Mouse (Mus musculus) embryonic facial prominence, embryonic 10.5 days (tissue): ENCODE results near the gene Gcnt7. TPM values are rescaled to one million over a fixed set of nuclear protein-coding genes. Genes with fewer than 3 reads are reported as not detected.

ENCODE experiments used
- DNase-seq: peaks from one replicate; pipeline ENCODE4 v3.0.0-alpha.2; 2017; ENCODE audit warnings: low spot score
- H3K27ac ChIP-seq: fragments of 300-500 bp; sonication (generic); replicated peaks from 2 replicates; pipeline ENCODE4 v1.5.1; 2016; ENCODE audit warnings: mild to moderate bottlenecking
- H3K27me3 ChIP-seq: fragments of 300-500 bp; sonication (generic); replicated peaks from 2 replicates; pipeline ENCODE4 v1.6.1; 2016; ENCODE audit warnings: low read depth, mild to moderate bottlenecking; ENCODE audit not compliant: poor library complexity, severe bottlenecking
- H3K36me3 ChIP-seq: fragments of 300-500 bp; sonication (generic); replicated peaks from 2 replicates; pipeline ENCODE4 v1.6.1; 2016; ENCODE audit warnings: mild to moderate bottlenecking, moderate library complexity
- H3K4me1 ChIP-seq: fragments of 300-500 bp; sonication (generic); 2 replicates; pipeline ENCODE4 v1.6.1; 2016
- H3K4me3 ChIP-seq: fragments of 300-500 bp; sonication (generic); 2 replicates; pipeline ENCODE4 v1.5.1; 2016; ENCODE audit warnings: mild to moderate bottlenecking, moderate library complexity
- H3K9me3 ChIP-seq: fragments of 300-500 bp; sonication (generic); 2 replicates; pipeline ENCODE4 v1.6.1; 2016; ENCODE audit warnings: mild to moderate bottlenecking
- WGBS: fragments of 180-500 bp; shearing (Covaris S2); methylation state at CpG from one replicate; pipeline ENCODE4 v1.1.7; 2016; 5-methylcytosine and 5-hydroxymethylcytosine counted together
- polyA plus RNA-seq: library from polyadenylated mRNA; unstranded; fragments of >200 nt; fragmentation: Nextera tagmentation; extraction: Ambion mirVana; gene quantifications from 2 replicates; pipeline ENCODE4 v1.2.1, GENCODE M21; 2016

Gcnt7 gene
- polyA plus RNA-seq, 1 experiment from 2014 or later, result 1.6 TPM

DNA sequence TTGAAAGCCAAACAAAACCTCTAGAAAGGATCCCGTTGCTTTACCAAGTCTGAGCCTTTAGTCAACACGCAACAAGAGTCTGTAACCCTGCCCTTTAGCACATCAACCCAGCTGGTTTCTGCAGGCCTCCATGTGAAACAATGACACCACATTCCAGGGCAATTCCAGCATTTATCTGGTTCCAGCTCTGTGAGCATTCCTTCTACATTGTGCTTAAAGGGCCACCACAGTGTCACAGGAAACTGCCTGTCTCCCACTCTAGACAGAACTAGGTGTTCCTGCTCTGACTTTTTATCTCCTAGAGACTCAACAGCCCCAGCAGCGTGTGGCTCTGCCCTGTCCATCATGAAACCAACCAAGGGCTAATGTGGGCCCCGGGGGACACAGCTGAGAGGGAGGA lies 45.1 kb downstream of the Gcnt7 start:
- 23% methylated on average over 4 of the region's 4 CpGs for WGBS
- no peaks in the 10 kb centered on the region for H3K36me3 ChIP-seq
- H3K4me3 ChIP-seq, result no peak overlapping the region
- peaks cover 26% of the 10 kb centered on the region for H3K4me1 ChIP-seq
- H3K27me3 ChIP-seq, result no peaks in the 10 kb centered on the region
- peak overlapping the region; percentile 54; the same call in 1 of the 2 replicates for H3K27ac ChIP-seq
- H3K9me3 ChIP-seq, result no peaks in the 10 kb centered on the region
- DNase-seq, result no peak

DNA sequence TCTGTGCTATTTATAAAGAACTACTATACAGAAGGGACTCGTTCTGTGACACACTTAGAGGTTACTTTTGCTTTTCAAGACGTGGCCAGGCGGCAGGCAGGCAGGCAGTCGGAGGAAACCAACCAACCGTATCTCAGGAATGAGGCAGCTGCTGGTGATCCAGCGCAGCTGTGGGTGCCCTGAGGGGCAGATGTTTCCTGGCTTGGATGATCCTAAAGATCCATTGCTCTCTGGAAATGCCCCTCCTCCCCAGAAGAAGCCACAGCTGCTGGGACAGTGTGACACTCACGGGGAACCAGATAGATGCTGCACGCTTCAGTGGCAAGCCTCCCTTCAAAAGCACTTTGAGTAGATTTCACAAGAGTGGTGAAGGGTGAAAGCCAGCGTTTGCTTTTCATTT lies 45.9 kb downstream of the Gcnt7 start:
- H3K4me1 ChIP-seq, result peaks cover 26% of the 10 kb centered on the region
- peak; percentile 74 for DNase-seq
- peak overlapping the region; percentile 18; the same call in 1 of the 2 replicates for H3K4me3 ChIP-seq
- no peaks in the 10 kb centered on the region for H3K27me3 ChIP-seq
- no peaks in the 10 kb centered on the region for H3K36me3 ChIP-seq
- H3K9me3 ChIP-seq, result no peaks in the 10 kb centered on the region
- 5% methylated on average over 9 of the region's 9 CpGs for WGBS
- H3K27ac ChIP-seq, result 0 out of 2 replicates have a peak overlapping the region, but pooled peaks have one; percentile 35

DNA sequence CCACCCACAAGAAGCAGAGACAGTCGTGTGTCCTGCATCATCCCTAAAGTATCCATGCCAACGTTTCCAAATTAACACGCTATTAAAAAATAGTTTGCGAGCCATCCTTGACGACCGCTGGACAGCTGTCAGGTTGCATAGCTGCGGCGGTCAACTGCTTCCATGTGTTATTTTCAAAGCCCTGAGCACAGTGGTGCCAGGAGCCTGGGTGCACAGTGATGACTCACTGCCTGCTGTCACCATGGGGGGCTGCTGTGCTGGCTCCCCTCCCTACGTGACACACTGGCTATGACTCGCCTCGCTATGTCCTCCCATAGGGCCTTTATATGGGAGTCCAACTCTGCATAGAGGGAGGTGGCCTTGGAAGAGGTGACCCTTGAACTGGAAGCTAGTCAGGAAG lies 47.3 kb downstream of the Gcnt7 start:
- Histone ChIP-seq H3K4me3 (no peak overlapping the region), H3K4me1 (peaks cover 26% of the 10 kb centered on the region), H3K27ac (no peak overlapping the region), H3K36me3 (no peaks in the 10 kb centered on the region), H3K27me3 (no peaks in the 10 kb centered on the region), H3K9me3 (no peaks in the 10 kb centered on the region)
- no peak for DNase-seq
- 79% methylated on average over 11 of the region's 11 CpGs for WGBS

DNA sequence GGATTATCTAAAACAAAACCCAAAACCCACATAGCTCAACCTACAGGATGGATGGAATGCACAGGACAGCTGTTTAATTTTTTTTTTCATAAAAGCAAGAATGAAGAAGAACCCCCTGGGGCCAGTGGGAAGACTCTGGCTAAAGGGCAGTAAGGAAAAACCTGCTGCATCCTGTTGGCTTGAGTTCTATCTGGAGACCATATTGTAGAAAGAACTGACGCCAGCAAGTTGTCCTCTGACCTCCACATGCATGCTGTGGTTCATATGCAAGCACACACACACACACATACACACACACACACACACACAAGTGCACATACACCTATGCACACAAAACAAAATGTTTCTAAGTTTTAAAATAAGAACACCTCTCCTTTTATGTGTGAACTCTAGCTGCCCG lies 47.7 kb downstream of the Gcnt7 start:
- Histone ChIP-seq H3K4me1 (peaks cover 26% of the 10 kb centered on the region), H3K27ac (no peak overlapping the region), H3K4me3 (no peak overlapping the region), H3K36me3 (no peaks in the 10 kb centered on the region), H3K9me3 (no peaks in the 10 kb centered on the region), H3K27me3 (no peaks in the 10 kb centered on the region)
- WGBS, result 81% methylated on average over 2 of the region's 2 CpGs
- DNase-seq, result no peak

DNA sequence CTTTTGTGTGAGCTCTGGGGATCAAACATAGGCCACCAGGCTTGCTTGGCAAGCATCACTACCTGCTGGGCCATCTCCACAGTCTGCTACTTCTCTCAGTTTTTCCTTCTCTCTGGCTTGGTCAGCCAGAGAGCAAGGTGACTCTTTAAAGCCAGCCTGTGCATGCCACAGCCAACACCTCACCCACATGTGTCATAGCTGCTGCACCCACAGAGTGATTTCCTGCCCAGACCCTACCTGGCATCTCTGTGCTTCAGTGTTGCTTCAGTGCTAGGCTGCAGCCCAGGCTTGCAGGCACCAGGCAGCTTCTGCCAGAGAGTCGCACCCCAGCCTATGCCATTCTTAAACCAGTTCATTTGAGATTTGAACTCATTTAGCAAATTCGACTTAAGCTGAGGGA lies 50.9 kb downstream of the Gcnt7 start:
- H3K27ac ChIP-seq, result no peak overlapping the region
- H3K4me1 ChIP-seq, result peaks cover 14% of the 10 kb centered on the region
- WGBS, result 75% methylated on average over 2 of the region's 2 CpGs
- no peak overlapping the region for H3K4me3 ChIP-seq
- no peaks in the 10 kb centered on the region for H3K27me3 ChIP-seq
- H3K36me3 ChIP-seq, result no peaks in the 10 kb centered on the region
- no peaks in the 10 kb centered on the region for H3K9me3 ChIP-seq
- no peak for DNase-seq

DNA sequence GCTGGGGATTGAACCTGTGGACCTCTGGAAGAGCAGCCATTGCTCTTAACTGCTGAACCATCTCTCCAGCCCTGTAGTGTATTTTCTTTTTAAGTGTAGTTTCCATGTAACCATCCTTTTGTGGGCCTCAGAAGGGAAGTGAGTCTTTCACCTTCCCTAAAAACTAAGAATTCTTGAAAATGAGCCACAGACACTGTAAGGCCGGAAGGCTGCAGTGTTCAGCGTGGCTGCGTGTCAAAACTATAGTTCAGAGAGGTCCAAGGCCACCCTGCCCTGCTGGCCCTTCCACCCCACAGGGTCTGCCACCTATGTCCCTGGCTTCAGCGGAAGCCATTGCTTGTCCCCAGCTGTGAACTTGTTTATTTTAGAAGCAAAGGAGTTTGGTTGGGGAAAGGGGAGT lies 52.2 kb downstream of the Gcnt7 start:
- H3K36me3 ChIP-seq, result no peaks in the 10 kb centered on the region
- H3K27ac ChIP-seq, result no peak overlapping the region
- no peak for DNase-seq
- WGBS, result 79% methylated on average over 4 of the region's 4 CpGs
- peaks cover 5% of the 10 kb centered on the region; the same call in 1 of the 2 replicates for H3K4me1 ChIP-seq
- H3K27me3 ChIP-seq, result no peaks in the 10 kb centered on the region
- H3K4me3 ChIP-seq, result no peak overlapping the region
- no peaks in the 10 kb centered on the region for H3K9me3 ChIP-seq

DNA sequence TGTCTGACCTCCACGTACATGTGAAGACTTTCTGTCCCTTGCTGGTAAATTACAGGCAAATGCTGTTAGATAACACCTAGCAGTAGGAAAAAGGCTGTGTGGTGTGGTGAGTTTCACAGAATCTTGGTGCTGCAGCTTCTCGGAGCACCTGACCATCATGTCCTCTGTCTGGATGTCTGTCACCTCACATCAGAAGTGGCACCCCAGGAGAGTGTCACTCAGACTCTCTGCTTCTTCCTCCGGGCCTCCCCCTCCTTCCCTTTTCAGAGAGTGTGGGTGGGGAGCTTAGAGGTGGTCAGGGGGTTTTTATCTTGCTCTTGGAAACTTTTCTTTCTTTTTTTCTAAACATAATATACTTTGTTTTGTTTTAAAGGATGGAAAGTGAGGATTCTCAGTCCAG lies 53.4 kb downstream of the Gcnt7 start:
- no peak for DNase-seq
- H3K36me3 ChIP-seq, result no peaks in the 10 kb centered on the region
- no peak overlapping the region for H3K27ac ChIP-seq
- no peaks in the 10 kb centered on the region for H3K9me3 ChIP-seq
- H3K4me1 ChIP-seq, result peaks cover 7% of the 10 kb centered on the region
- H3K4me3 ChIP-seq, result no peak overlapping the region
- H3K27me3 ChIP-seq, result no peaks in the 10 kb centered on the region
- 75% methylated on average over 3 of the region's 3 CpGs for WGBS

DNA sequence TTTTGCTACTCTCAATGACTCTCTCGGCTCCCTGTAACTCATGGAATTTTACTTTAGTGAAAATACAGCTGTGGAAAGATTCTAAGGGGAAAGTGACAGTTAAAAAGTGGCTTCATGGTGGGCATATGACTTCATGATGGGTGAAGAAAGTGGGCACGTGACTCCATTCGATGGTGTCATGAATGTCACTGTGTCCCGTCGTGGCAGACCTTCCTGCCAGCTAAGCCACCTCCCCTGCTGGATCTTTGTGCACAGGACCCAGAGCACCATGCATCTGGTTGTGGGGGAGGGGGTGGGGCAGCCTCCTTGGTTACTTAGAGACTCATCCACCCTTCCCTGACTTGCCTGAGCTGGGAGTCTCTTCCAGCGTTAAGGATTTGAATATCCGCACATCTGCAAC lies 54.2 kb downstream of the Gcnt7 start:
- Histone ChIP-seq H3K27me3 (no peaks in the 10 kb centered on the region), H3K4me1 (peaks cover 15% of the 10 kb centered on the region), H3K9me3 (no peaks in the 10 kb centered on the region), H3K27ac (no peak overlapping the region), H3K36me3 (no peaks in the 10 kb centered on the region), H3K4me3 (no peak overlapping the region)
- no peak for DNase-seq
- WGBS, result 66% methylated on average over 7 of the region's 7 CpGs

DNA sequence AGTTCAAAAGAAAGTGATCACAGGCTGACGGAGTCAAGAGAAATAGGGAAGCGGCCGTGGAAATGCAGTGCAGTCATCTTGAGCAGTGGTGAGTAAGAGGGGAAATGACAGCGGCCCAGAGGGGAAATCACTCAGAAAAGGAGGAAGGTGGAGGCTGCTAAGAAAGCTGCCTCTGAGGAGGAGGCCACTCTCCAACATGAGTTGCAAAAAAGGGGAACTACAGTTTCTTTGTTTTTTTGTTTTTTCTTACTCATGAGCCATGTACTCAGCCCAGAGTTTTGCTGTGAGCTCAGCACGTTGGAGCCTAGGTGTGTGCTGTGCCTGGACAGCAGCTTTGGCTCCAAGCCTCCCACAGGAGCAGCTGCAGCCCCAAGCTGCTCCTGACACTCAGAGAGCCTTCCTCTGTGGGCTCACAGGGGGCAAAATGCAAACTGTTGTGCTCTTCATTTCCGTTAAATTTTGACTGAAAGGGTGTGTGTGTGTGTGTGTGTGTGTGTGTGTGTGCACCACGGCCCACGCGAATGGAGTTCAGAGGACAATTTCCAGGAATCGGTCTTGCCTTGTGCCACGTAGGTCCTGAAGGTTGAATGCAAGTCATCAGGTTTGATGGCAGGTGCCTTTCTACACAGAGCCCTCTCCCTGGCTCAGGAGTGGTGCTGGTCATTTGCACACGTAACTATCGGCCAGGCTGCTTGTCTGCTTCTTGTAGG lies 57.1 kb downstream of the Gcnt7 start:
- Histone ChIP-seq H3K4me3 (no peak overlapping the region), H3K27ac (no peak overlapping the region), H3K9me3 (no peaks in the 10 kb centered on the region), H3K4me1 (peaks cover 19% of the 10 kb centered on the region), H3K27me3 (no peaks in the 10 kb centered on the region), H3K36me3 (no peaks in the 10 kb centered on the region)
- 67% methylated on average over 13 of the region's 13 CpGs for WGBS
- no peak for DNase-seq

Other genes with a start within 250 kb of the Gcnt7 start
- gene Mc3r, start 210.1 kb downstream of the Gcnt7 start, polyA plus RNA-seq, result not detected in 2 replicates
- gene Fam210b, start 113.0 kb downstream of the Gcnt7 start, polyA plus RNA-seq, result 25.8 and 27.8 TPM in 2 replicates
- 220 and 229 TPM in 2 replicates for gene Aurka, start 88.1 kb downstream of the Gcnt7 start, polyA plus RNA-seq
- 57.9 and 59.1 TPM in 2 replicates for gene Cstf1, start 87.9 kb downstream of the Gcnt7 start, polyA plus RNA-seq
- gene Cass4, start 64.8 kb downstream of the Gcnt7 start, polyA plus RNA-seq, result 0.14 and 0.21 TPM in 2 replicates
- gene Rtf2, start 18.0 kb downstream of the Gcnt7 start, polyA plus RNA-seq, result 78.7 and 80.1 TPM in 2 replicates
- gene Fam209, start 13.9 kb upstream of the Gcnt7 start, polyA plus RNA-seq, result 0.30 and 0.38 TPM in 2 replicates
- gene Tfap2c, start 91.0 kb upstream of the Gcnt7 start, polyA plus RNA-seq, result 13.7 and 15.4 TPM in 2 replicates